Mouse (Mus musculus) liver, adult 2 months (tissue): ENCODE results near the gene Gm20662. TPM values are rescaled to one million over a fixed set of nuclear protein-coding genes. Genes with fewer than 3 reads are reported as not detected.

Experiments
- DNase-seq: peaks from one replicate; pipeline ENCODE4 v3.0.0-alpha.2; 2011; ENCODE audit warnings: low read depth, low spot score; ENCODE audit errors: extremely low read depth
- H3K27ac ChIP-seq: fragments of 200-500 bp; replicated peaks from 2 replicates; pipeline ENCODE4 v1.5.1; 2012; ENCODE audit warnings: low read depth, mild to moderate bottlenecking, control low read depth, inconsistent platforms, low read length; ENCODE audit not compliant: insufficient read depth
- H3K27me3 ChIP-seq: fragments of 200-500 bp; 2 replicates; pipeline ENCODE4 v1.6.1; 2012; ENCODE audit warnings: mild to moderate bottlenecking, moderate library complexity, low read length, inconsistent platforms; ENCODE audit not compliant: control insufficient read depth, insufficient read depth
- H3K36me3 ChIP-seq: fragments of 200-500 bp; 2 replicates; pipeline ENCODE4 v1.6.1; 2012; ENCODE audit warnings: low read length, inconsistent platforms; ENCODE audit not compliant: control insufficient read depth, insufficient read depth
- H3K4me1 ChIP-seq: fragments of 200-500 bp; 2 replicates; pipeline ENCODE4 v1.6.1; 2011; ENCODE audit warnings: low read length; ENCODE audit not compliant: control insufficient read depth, insufficient read depth
- H3K4me3 ChIP-seq: fragments of 200-500 bp; 2 replicates; pipeline ENCODE4 v1.5.1; 2011; ENCODE audit warnings: low read depth, mild to moderate bottlenecking, control low read depth, low read length, moderate library complexity; ENCODE audit not compliant: insufficient read depth
- H3K79me2 ChIP-seq: fragments of 200-500 bp; 2 replicates; pipeline ENCODE4 v1.6.1; 2012; ENCODE audit warnings: inconsistent platforms, mild to moderate bottlenecking, low read length, moderate library complexity; ENCODE audit not compliant: control insufficient read depth, insufficient read depth
- H3K9ac ChIP-seq: fragments of 200-500 bp; 2 replicates; pipeline ENCODE4 v1.6.1; 2012; ENCODE audit warnings: low read depth, mild to moderate bottlenecking, control low read depth, inconsistent platforms, low read length
- CTCF ChIP-seq: fragments of 200-500 bp; IDR thresholded peaks from 2 replicates; pipeline ENCODE4 v1.5.1; 2011; ENCODE audit warnings: low read depth, low read length, control low read depth
- POLR2A ChIP-seq: fragments of 200-500 bp; IDR thresholded peaks from 2 replicates; pipeline ENCODE4 v1.6.1; 2011; ENCODE audit warnings: low read length, control low read depth; ENCODE audit not compliant: insufficient read depth; ENCODE audit errors: extremely low read depth
- WGBS: fragments of 180-500 bp; shearing (Covaris S2); methylation state at CpG from one replicate; pipeline ENCODE4 v1.1.7; 2018; 5-methylcytosine and 5-hydroxymethylcytosine counted together
- polyA plus RNA-seq: library from polyadenylated mRNA; depleted of rRNA; stranded (reverse); fragments of >200 nt; gene quantifications from 2 replicates; pipeline ENCODE4 v1.2.3, GENCODE M21; 2012
- total RNA-seq: library from RNA; depleted of rRNA; stranded (reverse); fragments of >200 nt; gene quantifications from 2 replicates; pipeline ENCODE4 v1.2.3, GENCODE M21; 2014

Gm20662 gene
- total and polyA plus RNA-seq, 2 experiments = 0.76 TPM; not detected in 1

- Histone ChIP-seq H3K9ac (no peak overlapping the region), H3K4me1 (peaks cover 29% of the 10 kb centered on the region), H3K36me3 (peaks cover 5% of the 10 kb centered on the region; the same call in 1 of the 2 replicates), H3K79me2 (no peaks in the 10 kb centered on the region), H3K4me3 (no peak overlapping the region), H3K27me3 (no peaks in the 10 kb centered on the region), H3K27ac (no peak overlapping the region)
- no peak for TF ChIP-seq POLR2A
- no peak for TF ChIP-seq CTCF
- 73% methylated on average over 6 of the region's 6 CpGs for WGBS
- no peak for DNase-seq
Observed at GRCm38 (mm10) chr9:108055661-108056237, 59.6 kb downstream of the Gm20662 start.

- Histone ChIP-seq H3K27ac (peak overlapping the region; percentile 61), H3K4me1 (peaks cover 26% of the 10 kb centered on the region), H3K9ac (no peak overlapping the region), H3K4me3 (no peak overlapping the region), H3K36me3 (peaks cover 5% of the 10 kb centered on the region; the same call in 1 of the 2 replicates), H3K79me2 (no peaks in the 10 kb centered on the region), H3K27me3 (no peaks in the 10 kb centered on the region)
- DNase-seq = no peak
- WGBS = 78% methylated on average over 28 of the region's 28 CpGs
- TF ChIP-seq CTCF (no peak), POLR2A (no peak)
Observed at GRCm38 (mm10) chr9:108056361-108057261, 60.5 kb downstream of the Gm20662 start.

- Histone ChIP-seq H3K36me3 (peaks cover 5% of the 10 kb centered on the region; the same call in 1 of the 2 replicates), H3K27me3 (no peaks in the 10 kb centered on the region), H3K4me1 (peaks cover 26% of the 10 kb centered on the region), H3K27ac (peak overlapping the region; percentile 61), H3K9ac (no peak overlapping the region), H3K79me2 (no peaks in the 10 kb centered on the region), H3K4me3 (no peak overlapping the region)
- peak; percentile 95 for DNase-seq
- WGBS = 20% methylated on average over 5 of the region's 5 CpGs
- no peak for TF ChIP-seq POLR2A
- TF ChIP-seq CTCF = no peak
Observed at GRCm38 (mm10) chr9:108057262-108057562, 61.1 kb downstream of the Gm20662 start.

GRCm38 (mm10) chr9:108058291-108058690 is 62.1 kb downstream of the Gm20662 start:
- H3K27ac ChIP-seq = no peak overlapping the region
- TF ChIP-seq POLR2A (no peak), CTCF (no peak)
- no peak for DNase-seq
- no peaks in the 10 kb centered on the region for H3K27me3 ChIP-seq
- H3K4me1 ChIP-seq = peaks cover 22% of the 10 kb centered on the region
- 92% methylated on average over 9 of the region's 9 CpGs for WGBS
- no peak overlapping the region for H3K4me3 ChIP-seq
- peaks cover 12% of the 10 kb centered on the region; the same call in 1 of the 2 replicates for H3K36me3 ChIP-seq
- H3K79me2 ChIP-seq = no peaks in the 10 kb centered on the region
- H3K9ac ChIP-seq = no peak overlapping the region

GRCm38 (mm10) chr9:108062142-108062541 is 66.0 kb downstream of the Gm20662 start:
- H3K79me2 ChIP-seq = no peaks in the 10 kb centered on the region
- no peak for DNase-seq
- 95% methylated on average over 3 of the region's 3 CpGs for WGBS
- peaks cover 16% of the 10 kb centered on the region; the same call in 1 of the 2 replicates for H3K36me3 ChIP-seq
- TF ChIP-seq POLR2A (no peak), CTCF (no peak)
- no peaks in the 10 kb centered on the region for H3K27me3 ChIP-seq
- H3K27ac ChIP-seq = no peak overlapping the region
- no peak overlapping the region for H3K9ac ChIP-seq
- peaks cover 7% of the 10 kb centered on the region for H3K4me1 ChIP-seq
- H3K4me3 ChIP-seq = no peak overlapping the region

- Histone ChIP-seq H3K4me1 (no peaks in the 10 kb centered on the region), H3K4me3 (no peak overlapping the region), H3K27ac (no peak overlapping the region), H3K36me3 (peaks cover 16% of the 10 kb centered on the region; the same call in 1 of the 2 replicates), H3K79me2 (no peaks in the 10 kb centered on the region), H3K27me3 (no peaks in the 10 kb centered on the region), H3K9ac (no peak overlapping the region)
- no peak for DNase-seq
- TF ChIP-seq CTCF (no peak), POLR2A (no peak)
- WGBS = 83% methylated on average over 12 of the region's 12 CpGs
Observed at GRCm38 (mm10) chr9:108063361-108063760, 67.2 kb downstream of the Gm20662 start.
